ENCODE assay signal across 29 mouse cellular contexts in the genomic region with DNA sequence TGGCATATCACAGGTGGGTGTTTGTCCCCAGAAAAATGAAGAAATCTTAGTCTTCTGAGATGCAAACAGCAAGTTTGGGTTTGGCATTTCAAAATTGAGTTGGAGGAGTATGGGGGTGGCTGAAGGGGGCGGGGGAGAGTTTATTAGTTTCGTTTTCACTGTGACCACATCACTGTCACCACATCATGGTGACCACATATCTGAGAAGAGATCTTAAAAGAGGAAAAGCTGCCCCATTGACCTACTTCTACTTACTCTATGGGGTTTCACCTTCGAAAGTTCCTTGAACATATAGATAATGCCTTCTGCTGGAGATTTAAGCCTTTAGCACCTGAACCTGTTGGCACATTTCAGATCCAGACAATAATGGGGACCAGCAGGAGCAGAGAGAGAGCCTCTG. TPM values are rescaled to one million over a fixed set of nuclear protein-coding genes. Genes with fewer than 3 reads are reported as not detected.
A peak's percentile ranks its signal among the peaks of the same experiment; 100 is the strongest.
DNase-seq lines count a peak whose midpoint lies in the region; ATAC-seq and TF ChIP-seq lines count a peak whose summit lies in the region.
"Had no signal": no experiment of that assay in that cellular context is flagged by ENCODE, and none has a peak within 500 bp of the region (broad histone marks: within the 10 kb centered on the region; RNA-seq: fewer than 3 reads in every experiment).

No protein-coding gene starts in this region.

- DNase-seq in left cerebral cortex, adult 2 months (ENCODE audit: extremely low spot score in 1 of 2, low spot score in 2 of 2): no peak
- DNase-seq in left cerebral cortex, adult 18-20 months (ENCODE audit: low spot score in 2 of 2): no peak
- peak; percentile 11 to 56 for DNase-seq in natural killer cell, adult 2 months (ENCODE audit: low spot score in 2 of 2)
- no peak for DNase-seq in cerebellum, postnatal 14 days
- DNase-seq in MN1 (ENCODE audit: low spot score): no peak
- DNase-seq in heart, postnatal 25 days (ENCODE audit: low spot score): no peak
- DNase-seq: adrenal gland, postnatal 14 days; cerebellum, adult 11 months; cerebellum, adult 9-10 months; heart, postnatal 14 days; kidney, adult 11 months; kidney, postnatal 14 days; liver, embryonic 13.5 days; lung, adult 18-20 months; lung, postnatal 4 days; retina, postnatal 1 day; right cerebral cortex, postnatal 25 days; thymus, adult 2 months had no signal

- peak; percentile 80 for ATAC-seq in activated CD4-positive, CD25-positive, alpha-beta regulatory T cell, adult 4 months
- ATAC-seq in megakaryocyte, adult 5-6 weeks (ENCODE audit: poor library complexity, severe bottlenecking): peak; percentile 85
- ATAC-seq: forebrain, embryonic 16.5 days; lung, postnatal 0 days; Patski had no signal

- intact Hi-C loops in left cerebral cortex, adult 2 months (cut with DNase I): no loop called here
- intact Hi-C loops in heart, postnatal 25 days (cut with DNase I): no loop called here

- no peak overlapping the region for H3K4me3 ChIP-seq in left cerebral cortex, adult 2 months
- H3K4me3 ChIP-seq: erythroblast, embryonic 14.5 days; hindbrain, embryonic 12.5 days; limb, embryonic 10.5 days; limb, embryonic 15.5 days; liver, embryonic 13.5 days; midbrain, embryonic 12.5 days had no signal

- H3K27ac ChIP-seq in left cerebral cortex, adult 2 months: 0 out of 2 replicates have a peak overlapping the region, but pooled peaks have one; percentile 19
- H3K27ac ChIP-seq: hindbrain, embryonic 12.5 days; limb, embryonic 10.5 days; limb, embryonic 15.5 days; liver, embryonic 13.5 days; midbrain, embryonic 12.5 days; stomach, postnatal 0 days had no signal

- no peak for TF ChIP-seq CTCF in left cerebral cortex, adult 2 months (IDR thresholded peaks at IDR 0.05)

RNA-seq across cellular contexts. Expression of gene Arl15, which starts 34.3 kb away (rescaled TPM):
- total RNA-seq in left cerebral cortex, adult 2 months (2021): 10 to 100 TPM; 34.2 to 35.5 TPM
- 10 to 100 TPM; 35.5 to 37.7 TPM for total RNA-seq in left cerebral cortex, adult 18-20 months (2021)
- 10 to 100 TPM; 11.2 to 14.6 TPM for polyA plus RNA-seq in activated CD4-positive, CD25-positive, alpha-beta regulatory T cell, adult 4 months (2017; shearing (Covaris generic))
- total RNA-seq in megakaryocyte, adult 5-6 weeks (2015): 11.0 and 14.3 TPM in 2 replicates
- total RNA-seq in megakaryocyte, adult 5-6 weeks (2017): 12.1 and 13.5 TPM in 2 replicates
- 1 to 10 TPM; 8.5 to 9.4 TPM for total RNA-seq in heart, postnatal 25 days (2021)
- polyA plus RNA-seq: erythroblast, embryonic 14.5 days had no signal

Comparison
In these comparisons a context has a peak if more than half of its experiments do, and no peak if none do; other contexts are left out.
1. DNase-seq: peak in natural killer cell, adult 2 months (2 of 2); none in left cerebral cortex, adult 2 months (0 of 2), left cerebral cortex, adult 18-20 months (0 of 2), cerebellum, postnatal 14 days (0 of 2), MN1 (single experiment) and heart, postnatal 25 days (single experiment).